Mouse (Mus musculus) hindbrain, embryonic 16.5 days (tissue): ENCODE measurements around the gene Stard13. TPM values are rescaled to one million over a fixed set of nuclear protein-coding genes. Genes with fewer than 3 reads are reported as not detected.
A peak's percentile ranks its signal among the peaks of the same experiment; 100 is the strongest.

Source experiments
- ATAC-seq: fragments of 200-750 bp; cut with Nextera tagmentation; 2 replicates; pipeline ENCODE4 v1.8.0; 2017; ENCODE audit warnings: moderate TSS enrichment, moderate library complexity
- H3K27ac ChIP-seq: fragments of 300-500 bp; sonication (generic); 2 replicates; pipeline ENCODE4 v1.5.1; 2014; ENCODE audit warnings: low read depth, mild to moderate bottlenecking, control low read depth, low read length, moderate library complexity
- H3K27me3 ChIP-seq: fragments of 300-500 bp; sonication (generic); replicated peaks from 2 replicates; pipeline ENCODE4 v1.6.1; 2014; ENCODE audit warnings: low read length; ENCODE audit not compliant: control insufficient read depth, insufficient read depth
- H3K36me3 ChIP-seq: fragments of 300-500 bp; sonication (generic); 2 replicates; pipeline ENCODE4 v1.6.1; 2014; ENCODE audit warnings: mild to moderate bottlenecking, low read length, moderate library complexity, mixed read lengths; ENCODE audit not compliant: control insufficient read depth, insufficient read depth
- H3K4me1 ChIP-seq: fragments of 300-500 bp; sonication (generic); 2 replicates; pipeline ENCODE4 v1.6.1; 2014; ENCODE audit warnings: low read depth, low read length; ENCODE audit not compliant: control insufficient read depth, insufficient read depth
- H3K4me2 ChIP-seq: fragments of 300-500 bp; sonication (generic); 2 replicates; pipeline ENCODE4 v1.6.1; 2014; ENCODE audit warnings: mild to moderate bottlenecking, low read length, control low read depth, moderate library complexity
- H3K4me3 ChIP-seq: fragments of 300-500 bp; sonication (generic); 2 replicates; pipeline ENCODE4 v1.5.1; 2014; ENCODE audit warnings: mild to moderate bottlenecking, low read length, control low read depth, moderate library complexity
- H3K9ac ChIP-seq: fragments of 300-500 bp; sonication (generic); 2 replicates; pipeline ENCODE4 v1.6.1; 2014; ENCODE audit warnings: low read depth, mild to moderate bottlenecking, control low read depth, low read length, moderate library complexity
- H3K9me3 ChIP-seq: fragments of 300-500 bp; sonication (generic); 2 replicates; pipeline ENCODE4 v1.6.1; 2014; ENCODE audit warnings: mild to moderate bottlenecking, low read length, moderate library complexity; ENCODE audit not compliant: control insufficient read depth
- WGBS: fragments of 180-500 bp; shearing (Covaris S2); extraction: QIAGEN DNeasy Blood & Tissue Kit; methylation state at CpG from one replicate; pipeline ENCODE4 v1.1.7; 2014; 5-methylcytosine and 5-hydroxymethylcytosine counted together
- polyA plus RNA-seq: library from polyadenylated mRNA; unstranded; fragments of >200 nt; fragmentation: Nextera tagmentation; extraction: Ambion mirVana; gene quantifications from 2 replicates; pipeline ENCODE4 v1.2.1, GENCODE M21; 2015

Gene Stard13
- polyA plus RNA-seq, 1 experiment from 2014 or later = 6.1 TPM

GRCm38 (mm10) chr5:151142671-151143601 is 90.7 kb downstream of the Stard13 start:
- Histone ChIP-seq H3K36me3 (no peaks in the 10 kb centered on the region), H3K4me1 (peaks cover 17% of the 10 kb centered on the region), H3K9me3 (no peaks in the 10 kb centered on the region), H3K27me3 (no peaks in the 10 kb centered on the region), H3K27ac (peak overlapping the region; percentile 60), H3K9ac (no peak overlapping the region; the same call in 1 of the 2 replicates), H3K4me2 (no peak overlapping the region), H3K4me3 (no peak overlapping the region)
- 12% methylated on average over 11 of the region's 11 CpGs for WGBS
- peak; percentile 74 for ATAC-seq

GRCm38 (mm10) chr5:151142241-151142640 is 91.4 kb downstream of the Stard13 start:
- Histone ChIP-seq H3K9me3 (no peaks in the 10 kb centered on the region), H3K4me1 (peaks cover 17% of the 10 kb centered on the region), H3K4me2 (no peak overlapping the region), H3K9ac (no peak overlapping the region), H3K36me3 (no peaks in the 10 kb centered on the region), H3K27me3 (no peaks in the 10 kb centered on the region), H3K27ac (peak overlapping the region; percentile 60; the same call in 1 of the 2 replicates), H3K4me3 (no peak overlapping the region)
- peak; percentile 53; the same call in 1 of the 2 replicates for ATAC-seq
- 43% methylated on average over 5 of the region's 5 CpGs for WGBS

GRCm38 (mm10) chr5:151137901-151138300 is 95.7 kb downstream of the Stard13 start:
- ATAC-seq = no peak
- Histone ChIP-seq H3K27me3 (no peaks in the 10 kb centered on the region), H3K27ac (no peak overlapping the region), H3K9ac (no peak overlapping the region), H3K4me2 (no peak overlapping the region), H3K4me1 (peaks cover 11% of the 10 kb centered on the region), H3K9me3 (no peaks in the 10 kb centered on the region; the same call in 1 of the 2 replicates), H3K4me3 (no peak overlapping the region), H3K36me3 (no peaks in the 10 kb centered on the region)
- 87% methylated on average over 5 of the region's 5 CpGs for WGBS

GRCm38 (mm10) chr5:151137311-151137710 is 96.3 kb downstream of the Stard13 start:
- Histone ChIP-seq H3K27ac (no peak overlapping the region), H3K4me1 (peaks cover 6% of the 10 kb centered on the region), H3K9me3 (no peaks in the 10 kb centered on the region; the same call in 1 of the 2 replicates), H3K36me3 (no peaks in the 10 kb centered on the region), H3K4me2 (no peak overlapping the region), H3K27me3 (no peaks in the 10 kb centered on the region), H3K9ac (no peak overlapping the region), H3K4me3 (no peak overlapping the region)
- ATAC-seq = no peak
- WGBS = 88% methylated on average over 4 of the region's 4 CpGs

- no peak overlapping the region for H3K27ac ChIP-seq
- H3K9ac ChIP-seq = no peak overlapping the region
- H3K4me1 ChIP-seq = no peaks in the 10 kb centered on the region
- H3K4me2 ChIP-seq = no peak overlapping the region
- H3K36me3 ChIP-seq = no peaks in the 10 kb centered on the region
- 74% methylated on average over 6 of the region's 6 CpGs for WGBS
- no peak for ATAC-seq
- no peak overlapping the region for H3K4me3 ChIP-seq
- H3K27me3 ChIP-seq = no peaks in the 10 kb centered on the region
- H3K9me3 ChIP-seq = no peaks in the 10 kb centered on the region; the same call in 1 of the 2 replicates
Observed at GRCm38 (mm10) chr5:151135965-151136364, 97.7 kb downstream of the Stard13 start.

GRCm38 (mm10) chr5:151135078-151135826 is 98.4 kb downstream of the Stard13 start:
- Histone ChIP-seq H3K27ac (no peak overlapping the region), H3K4me3 (no peak overlapping the region), H3K9ac (no peak overlapping the region), H3K4me2 (no peak overlapping the region), H3K36me3 (no peaks in the 10 kb centered on the region), H3K4me1 (no peaks in the 10 kb centered on the region), H3K9me3 (no peaks in the 10 kb centered on the region; the same call in 1 of the 2 replicates), H3K27me3 (no peaks in the 10 kb centered on the region)
- ATAC-seq = no peak
- 83% methylated on average over 8 of the region's 8 CpGs for WGBS

- no peak overlapping the region for H3K9ac ChIP-seq
- no peaks in the 10 kb centered on the region for H3K36me3 ChIP-seq
- H3K4me1 ChIP-seq = no peaks in the 10 kb centered on the region
- no peaks in the 10 kb centered on the region for H3K27me3 ChIP-seq
- no peak overlapping the region for H3K4me2 ChIP-seq
- WGBS = 96% methylated on average over 4 of the region's 4 CpGs
- no peak overlapping the region for H3K4me3 ChIP-seq
- H3K27ac ChIP-seq = no peak overlapping the region
- ATAC-seq = no peak
- no peaks in the 10 kb centered on the region; the same call in 1 of the 2 replicates for H3K9me3 ChIP-seq
Observed at GRCm38 (mm10) chr5:151134202-151134601, 99.4 kb downstream of the Stard13 start.

- no peak overlapping the region for H3K4me2 ChIP-seq
- H3K9ac ChIP-seq = no peak overlapping the region
- H3K4me1 ChIP-seq = no peaks in the 10 kb centered on the region
- WGBS = 92% methylated on average over 14 of the region's 14 CpGs
- H3K27me3 ChIP-seq = no peaks in the 10 kb centered on the region
- ATAC-seq = no peak
- H3K36me3 ChIP-seq = no peaks in the 10 kb centered on the region
- no peaks in the 10 kb centered on the region; the same call in 1 of the 2 replicates for H3K9me3 ChIP-seq
- no peak overlapping the region for H3K4me3 ChIP-seq
- no peak overlapping the region for H3K27ac ChIP-seq
Observed at GRCm38 (mm10) chr5:151133744-151134143, 99.9 kb downstream of the Stard13 start.

GRCm38 (mm10) chr5:151129762-151130161 is 103.9 kb downstream of the Stard13 start:
- H3K9ac ChIP-seq = no peak overlapping the region
- no peak overlapping the region for H3K4me2 ChIP-seq
- no peaks in the 10 kb centered on the region for H3K4me1 ChIP-seq
- WGBS = 78% methylated on average over 2 of the region's 2 CpGs
- no peak for ATAC-seq
- H3K9me3 ChIP-seq = no peaks in the 10 kb centered on the region
- H3K27ac ChIP-seq = no peak overlapping the region
- no peak overlapping the region for H3K4me3 ChIP-seq
- no peaks in the 10 kb centered on the region for H3K36me3 ChIP-seq
- no peaks in the 10 kb centered on the region for H3K27me3 ChIP-seq
